Mouse (Mus musculus): ENCODE measurements at regions not wholly inside any gene's neighbourhood (a gene's known extent, or its start where the extent isn't known, plus 50 kb on each side); places are given as distances from the start of the nearest gene placed in this dataset.
"Not testable (repeated sequence)": the region's sequence is repeated elsewhere in the genome, so short reads cannot be mapped to it uniquely, and the experiment has no call there.

GRCm38 (mm10) chr7:58442535-58443184 lies 213.3 kb upstream of the Atp10a start:
- Histone ChIP-seq H3K36me3 (no peaks in the 10 kb centered on the region), H3K27ac (replicated peaks) (no peak overlapping the region), H3K4me2 (no peak overlapping the region), H3K9me3 (replicated peaks) (no peaks in the 10 kb centered on the region), H3K9ac (replicated peaks) (no peak overlapping the region), H3K27me3 (replicated peaks) (no peaks in the 10 kb centered on the region), H3K4me1 (no peaks in the 10 kb centered on the region), H3K4me3 (replicated peaks) (no peak overlapping the region)
- 93% methylated on average over 1 of the region's 1 CpGs for WGBS
- no peak for ATAC-seq (ENCODE audit: low FRiP score)

GRCm38 (mm10) chr7:58443297-58443696 lies 212.7 kb upstream of the Atp10a start:
- no peaks in the 10 kb centered on the region for H3K36me3 ChIP-seq
- 89% methylated on average over 3 of the region's 3 CpGs for WGBS
- H3K9ac ChIP-seq (replicated peaks): no peak overlapping the region
- no peak for ATAC-seq (ENCODE audit: low FRiP score)
- H3K27me3 ChIP-seq (replicated peaks): no peaks in the 10 kb centered on the region
- H3K4me1 ChIP-seq: no peaks in the 10 kb centered on the region
- no peaks in the 10 kb centered on the region for H3K9me3 ChIP-seq (replicated peaks)
- no peak overlapping the region for H3K4me3 ChIP-seq (replicated peaks)
- H3K4me2 ChIP-seq: no peak overlapping the region
- no peak overlapping the region for H3K27ac ChIP-seq (replicated peaks)

GRCm38 (mm10) chr7:58445781-58446180 lies 210.2 kb upstream of the Atp10a start:
- Histone ChIP-seq H3K4me1 (no peaks in the 10 kb centered on the region), H3K9ac (replicated peaks) (no peak overlapping the region), H3K36me3 (no peaks in the 10 kb centered on the region), H3K4me2 (no peak overlapping the region), H3K9me3 (replicated peaks) (no peaks in the 10 kb centered on the region), H3K27ac (replicated peaks) (no peak overlapping the region), H3K4me3 (replicated peaks) (no peak overlapping the region), H3K27me3 (replicated peaks) (no peaks in the 10 kb centered on the region)
- no peak for ATAC-seq (ENCODE audit: low FRiP score)
- WGBS: 88% methylated on average over 1 of the region's 1 CpGs

GRCm38 (mm10) chr7:58446261-58446660 lies 209.7 kb upstream of the Atp10a start:
- Histone ChIP-seq H3K4me3 (replicated peaks) (no peak overlapping the region), H3K4me2 (no peak overlapping the region), H3K9ac (replicated peaks) (no peak overlapping the region), H3K27me3 (replicated peaks) (no peaks in the 10 kb centered on the region), H3K36me3 (no peaks in the 10 kb centered on the region), H3K27ac (replicated peaks) (no peak overlapping the region), H3K9me3 (replicated peaks) (no peaks in the 10 kb centered on the region), H3K4me1 (no peaks in the 10 kb centered on the region)
- no peak for ATAC-seq (ENCODE audit: low FRiP score)

GRCm38 (mm10) chr7:58448727-58449126 lies 207.2 kb upstream of the Atp10a start:
- no peak overlapping the region for H3K9ac ChIP-seq (replicated peaks)
- H3K4me1 ChIP-seq: no peaks in the 10 kb centered on the region
- no peaks in the 10 kb centered on the region for H3K36me3 ChIP-seq
- H3K4me2 ChIP-seq: no peak overlapping the region
- no peak overlapping the region for H3K4me3 ChIP-seq (replicated peaks)
- H3K9me3 ChIP-seq (replicated peaks): no peaks in the 10 kb centered on the region
- WGBS: 69% methylated on average over 3 of the region's 3 CpGs
- H3K27ac ChIP-seq (replicated peaks): no peak overlapping the region
- ATAC-seq (ENCODE audit: low FRiP score): no peak
- H3K27me3 ChIP-seq (replicated peaks): no peaks in the 10 kb centered on the region

- no peak overlapping the region for H3K27ac ChIP-seq (replicated peaks)
- ATAC-seq (ENCODE audit: low FRiP score): no peak
- no peaks in the 10 kb centered on the region for H3K36me3 ChIP-seq
- no peak overlapping the region for H3K4me2 ChIP-seq
- no peak overlapping the region for H3K4me3 ChIP-seq (replicated peaks)
- no peaks in the 10 kb centered on the region for H3K4me1 ChIP-seq
- no peaks in the 10 kb centered on the region for H3K9me3 ChIP-seq (replicated peaks)
- H3K27me3 ChIP-seq (replicated peaks): no peaks in the 10 kb centered on the region
- H3K9ac ChIP-seq (replicated peaks): no peak overlapping the region
- 81% methylated on average over 1 of the region's 1 CpGs for WGBS
Measured at GRCm38 (mm10) chr7:58451981-58452380, 204.0 kb upstream of the Atp10a start.

GRCm38 (mm10) chr7:58458146-58458545 lies 197.8 kb upstream of the Atp10a start:
- H3K27ac ChIP-seq (replicated peaks); H3K9ac ChIP-seq (replicated peaks); H3K27me3 ChIP-seq (replicated peaks); H3K36me3 ChIP-seq; ATAC-seq (ENCODE audit: low FRiP score); H3K4me3 ChIP-seq (replicated peaks); H3K4me2 ChIP-seq; H3K9me3 ChIP-seq (replicated peaks); H3K4me1 ChIP-seq: not testable (repeated sequence)
- WGBS: 92% methylated on average over 3 of the region's 3 CpGs

- Histone ChIP-seq H3K4me1 (no peaks in the 10 kb centered on the region), H3K9ac (replicated peaks) (no peak overlapping the region), H3K27me3 (replicated peaks) (no peaks in the 10 kb centered on the region), H3K36me3 (no peaks in the 10 kb centered on the region), H3K9me3 (replicated peaks) (no peaks in the 10 kb centered on the region), H3K4me3 (replicated peaks) (no peak overlapping the region), H3K27ac (replicated peaks) (no peak overlapping the region), H3K4me2 (no peak overlapping the region)
- 89% methylated on average over 2 of the region's 2 CpGs for WGBS
- no peak for ATAC-seq (ENCODE audit: low FRiP score)
Measured at GRCm38 (mm10) chr7:58460939-58461338, 195.0 kb upstream of the Atp10a start.

GRCm38 (mm10) chr7:58473150-58473549 lies 182.8 kb upstream of the Atp10a start:
- no peak for ATAC-seq (ENCODE audit: low FRiP score)
- WGBS: 52% methylated on average over 3 of the region's 3 CpGs

GRCm38 (mm10) chr7:58475139-58475538 lies 180.8 kb upstream of the Atp10a start:
- no peak for ATAC-seq (ENCODE audit: low FRiP score)
- no peak overlapping the region for H3K9ac ChIP-seq (replicated peaks)
- no peak overlapping the region for H3K4me3 ChIP-seq (replicated peaks)
- no peaks in the 10 kb centered on the region for H3K4me1 ChIP-seq
- no peak overlapping the region for H3K4me2 ChIP-seq
- WGBS: 76% methylated on average over 2 of the region's 2 CpGs
- no peaks in the 10 kb centered on the region for H3K36me3 ChIP-seq
- H3K9me3 ChIP-seq (replicated peaks): no peaks in the 10 kb centered on the region
- H3K27ac ChIP-seq (replicated peaks): no peak overlapping the region
- no peaks in the 10 kb centered on the region for H3K27me3 ChIP-seq (replicated peaks)

More at GRCm38 (mm10) chr7:58473150-58473549, 182.8 kb upstream of the Atp10a start:
- Histone ChIP-seq H3K9me3 (replicated peaks) (no peaks in the 10 kb centered on the region), H3K9ac (replicated peaks) (no peak overlapping the region), H3K36me3 (no peaks in the 10 kb centered on the region), H3K4me3 (replicated peaks) (no peak overlapping the region), H3K27ac (replicated peaks) (no peak overlapping the region), H3K4me1 (no peaks in the 10 kb centered on the region), H3K4me2 (no peak overlapping the region), H3K27me3 (replicated peaks) (no peaks in the 10 kb centered on the region)

- H3K9ac ChIP-seq (replicated peaks): no peak overlapping the region
- no peak overlapping the region for H3K27ac ChIP-seq (replicated peaks)
- no peaks in the 10 kb centered on the region for H3K9me3 ChIP-seq (replicated peaks)
- no peaks in the 10 kb centered on the region for H3K36me3 ChIP-seq
- H3K4me3 ChIP-seq (replicated peaks): no peak overlapping the region
- H3K4me2 ChIP-seq: no peak overlapping the region
- no peaks in the 10 kb centered on the region for H3K27me3 ChIP-seq (replicated peaks)
- no peak for ATAC-seq (ENCODE audit: low FRiP score)
- no peaks in the 10 kb centered on the region for H3K4me1 ChIP-seq
- 22% methylated on average over 2 of the region's 2 CpGs for WGBS
Measured at GRCm38 (mm10) chr7:58488250-58488649, 167.7 kb upstream of the Atp10a start.
